Mouse (Mus musculus): ENCODE data around the gene Soat2.

Soat2 gene

DNA sequence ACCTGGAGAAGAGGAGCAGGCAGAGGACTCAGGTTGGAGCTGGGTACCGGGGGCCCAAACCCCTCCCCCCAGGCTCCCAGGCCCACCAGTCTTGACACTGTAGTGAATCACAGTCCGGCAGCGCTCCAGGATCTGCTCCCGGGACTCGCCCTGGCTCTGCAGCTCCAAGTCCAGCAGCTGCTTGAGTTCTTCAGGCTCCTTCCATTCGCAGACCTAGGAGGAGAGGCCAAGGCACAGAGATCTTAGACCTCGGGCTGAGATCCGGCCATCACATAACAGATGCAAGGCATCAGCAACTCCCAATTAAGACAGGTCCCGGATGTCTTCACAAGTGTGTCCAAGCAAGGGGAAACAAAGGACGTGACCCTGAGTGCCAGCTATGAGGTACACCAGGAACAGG is 37.8 kb downstream of the Soat2 start:
- no peak for TF ChIP-seq GATA4 (IDR thresholded peaks at IDR 0.05; ENCODE audit: insufficient replicate concordance, low read length)

DNA sequence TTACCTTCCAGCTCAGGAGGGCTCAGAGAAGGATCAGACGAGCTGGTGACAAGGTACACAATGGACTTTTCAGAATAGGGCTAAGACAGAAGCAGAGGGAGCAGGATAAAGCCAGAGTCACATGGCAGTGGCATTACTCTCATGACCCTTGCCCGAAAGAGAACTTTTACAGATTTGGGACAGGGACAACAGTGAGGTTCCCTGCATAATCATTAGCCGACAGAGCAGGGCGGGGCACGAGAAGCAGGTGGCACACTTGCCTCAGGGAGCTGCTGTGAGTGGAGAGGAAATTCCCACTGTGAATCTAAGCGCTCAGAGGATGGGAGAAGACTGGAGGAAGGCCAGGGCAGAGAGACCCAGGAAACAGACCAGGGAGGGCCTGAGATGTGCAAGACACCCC is 38.6 kb downstream of the Soat2 start:
- TF ChIP-seq GATA4 (IDR thresholded peaks at IDR 0.05; ENCODE audit: insufficient replicate concordance, low read length): no peak

DNA sequence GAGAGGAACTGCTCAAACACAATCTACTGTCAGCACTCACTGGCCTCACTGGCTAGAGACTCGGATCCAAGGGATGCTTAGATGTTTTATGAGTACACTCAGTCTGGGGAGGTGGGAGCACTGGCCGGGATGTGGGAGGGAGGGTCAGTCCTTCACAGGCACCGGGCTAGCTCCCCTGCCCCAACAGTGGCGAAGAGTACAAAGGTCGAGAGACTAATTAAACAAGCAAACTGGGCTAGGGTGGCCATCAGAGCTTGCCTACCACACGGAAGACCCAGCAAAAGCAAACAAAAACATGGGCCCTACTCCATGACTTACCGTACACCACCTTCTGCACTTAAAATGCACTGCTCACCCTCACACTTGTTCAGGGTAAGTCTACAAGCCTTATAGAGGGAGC is 41.4 kb downstream of the Soat2 start:
- no peak for TF ChIP-seq GATA4 (IDR thresholded peaks at IDR 0.05; ENCODE audit: insufficient replicate concordance, low read length)

DNA sequence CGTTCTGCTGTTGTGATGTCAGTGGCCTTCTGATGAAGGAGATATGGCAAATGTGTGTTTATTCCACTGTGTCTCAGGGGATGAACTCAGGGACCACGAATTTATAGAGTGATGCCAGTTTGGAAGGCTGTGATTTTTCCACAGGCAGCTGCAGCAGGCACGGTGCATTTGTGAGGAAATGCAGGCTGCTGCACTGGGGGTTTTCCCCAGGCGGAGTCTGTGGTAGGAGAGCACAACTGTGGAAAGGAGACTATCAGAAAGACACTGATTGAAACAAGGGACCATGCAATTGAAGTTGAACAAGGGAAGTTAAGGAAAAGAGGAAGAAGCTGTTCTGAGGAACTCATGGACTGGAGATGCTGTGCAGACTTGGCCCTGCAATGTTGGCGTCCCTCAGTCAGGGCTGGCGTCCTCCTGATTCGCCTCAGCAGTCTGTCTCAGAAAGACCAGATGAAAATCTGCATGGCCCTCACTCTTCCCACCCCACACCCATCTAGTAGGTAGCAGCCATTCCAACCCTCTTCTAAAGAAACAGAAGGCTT is 42.0 kb downstream of the Soat2 start:
- no peak for TF ChIP-seq GATA4 (IDR thresholded peaks at IDR 0.05; ENCODE audit: insufficient replicate concordance, low read length)

DNA sequence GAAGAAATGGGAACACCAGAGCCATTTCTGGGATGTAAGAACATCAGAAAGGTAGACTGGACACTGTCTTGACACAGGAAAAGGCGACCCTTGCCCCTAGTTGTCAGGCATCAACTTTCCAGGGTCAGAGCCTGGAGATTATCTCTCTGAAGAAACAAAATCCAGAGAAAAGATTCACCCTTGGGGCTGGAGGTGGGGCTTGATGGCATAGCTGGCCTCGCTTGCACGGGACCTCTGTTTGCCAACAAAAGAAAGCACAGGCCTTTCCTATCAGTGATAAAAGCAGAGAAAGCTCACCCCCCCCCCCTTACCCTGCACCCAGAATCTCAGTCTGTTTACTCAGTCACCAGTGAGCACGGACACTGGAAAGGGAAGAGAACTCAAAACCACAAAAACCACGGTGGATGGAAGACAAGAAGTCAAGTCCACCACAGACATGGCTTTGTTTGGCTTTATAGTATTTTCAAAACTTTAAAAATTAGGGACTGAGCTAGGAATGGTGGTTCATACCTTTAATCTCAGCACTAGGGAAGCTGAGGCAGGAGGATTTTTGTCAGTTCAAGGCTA is 42.6 kb downstream of the Soat2 start:
- no peak for TF ChIP-seq GATA4 (IDR thresholded peaks at IDR 0.05; ENCODE audit: insufficient replicate concordance, low read length)

DNA sequence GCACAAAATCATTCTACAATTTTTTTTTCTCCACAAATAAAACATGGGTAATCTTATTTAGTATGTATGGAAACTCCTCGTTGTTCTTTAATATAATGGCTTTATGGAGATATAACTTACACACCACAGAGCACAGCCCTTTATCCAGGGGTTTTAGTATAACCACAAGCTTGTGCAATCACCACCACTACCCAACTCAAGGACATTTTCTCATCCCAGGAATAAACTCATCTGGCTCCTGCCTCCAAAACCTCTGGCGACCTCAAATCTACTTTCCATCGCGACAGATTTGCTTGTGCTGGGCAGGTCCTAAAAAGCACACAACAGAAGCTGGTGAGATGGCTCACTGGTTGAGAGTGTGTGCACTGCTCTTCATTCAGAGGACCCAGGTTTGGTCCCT is 43.3 kb downstream of the Soat2 start:
- TF ChIP-seq GATA4 (IDR thresholded peaks at IDR 0.05; ENCODE audit: insufficient replicate concordance, low read length): no peak

DNA sequence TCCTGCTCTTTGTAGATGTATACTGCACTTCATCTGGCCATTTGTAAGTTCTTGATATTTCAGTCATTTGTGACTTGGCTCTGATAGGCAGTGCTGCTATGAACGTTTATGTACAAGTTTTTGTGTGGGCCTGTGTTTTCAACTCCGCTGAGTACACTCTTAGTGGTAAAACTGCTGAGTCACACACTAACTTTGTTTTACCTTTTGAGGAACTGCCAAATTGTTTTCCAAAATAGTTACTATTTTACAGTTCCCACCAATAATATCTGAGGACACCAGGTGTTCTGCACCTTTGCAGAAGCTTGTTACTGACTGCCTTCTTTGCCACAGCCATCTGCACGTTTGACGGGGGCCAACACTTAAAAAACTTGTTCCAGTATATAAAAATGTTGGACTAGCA is 44.1 kb downstream of the Soat2 start:
- no peak for TF ChIP-seq GATA4 (IDR thresholded peaks at IDR 0.05; ENCODE audit: insufficient replicate concordance, low read length)

DNA sequence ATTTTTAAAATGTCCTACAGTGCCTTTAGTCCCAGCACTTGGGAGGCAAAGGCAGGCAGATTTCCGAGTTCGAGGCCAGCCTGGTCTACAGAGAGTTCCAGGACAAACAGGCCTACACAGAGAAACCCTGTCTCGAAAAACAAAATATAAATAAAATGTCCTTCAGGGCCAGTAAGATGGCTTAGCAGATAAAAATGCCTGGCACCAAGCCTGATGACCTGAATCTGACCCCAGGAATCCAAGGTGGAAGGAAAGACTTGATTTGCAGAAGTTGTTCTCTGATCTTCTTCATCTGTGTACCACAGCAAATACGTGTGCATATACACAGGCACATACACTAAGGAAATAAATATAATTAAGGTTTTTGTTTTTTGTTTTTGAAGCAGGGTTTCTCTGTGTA is 45.0 kb downstream of the Soat2 start:
- no peak for TF ChIP-seq GATA4 (IDR thresholded peaks at IDR 0.05; ENCODE audit: insufficient replicate concordance, low read length)

DNA sequence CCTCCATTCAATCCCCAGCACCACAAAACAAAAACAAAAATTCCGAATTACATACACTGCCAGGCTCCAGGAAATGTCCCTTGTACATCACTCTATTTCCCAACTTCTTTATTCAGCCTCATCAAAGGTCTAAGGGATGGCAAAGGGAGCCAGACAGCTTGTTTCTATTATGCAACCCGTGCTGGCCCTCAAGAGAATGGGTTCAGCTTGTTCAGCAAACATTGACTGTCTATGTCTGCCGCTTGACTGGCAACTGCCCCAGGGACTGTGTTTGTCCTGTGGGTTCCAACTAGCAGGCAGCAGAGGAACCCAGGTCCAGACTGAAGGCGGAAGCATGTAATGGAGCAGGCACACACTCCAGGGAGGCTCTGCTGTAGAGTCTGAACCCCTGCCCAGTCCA is 48.5 kb downstream of the Soat2 start:
- TF ChIP-seq GATA4 (IDR thresholded peaks at IDR 0.05; ENCODE audit: insufficient replicate concordance, low read length): no peak

DNA sequence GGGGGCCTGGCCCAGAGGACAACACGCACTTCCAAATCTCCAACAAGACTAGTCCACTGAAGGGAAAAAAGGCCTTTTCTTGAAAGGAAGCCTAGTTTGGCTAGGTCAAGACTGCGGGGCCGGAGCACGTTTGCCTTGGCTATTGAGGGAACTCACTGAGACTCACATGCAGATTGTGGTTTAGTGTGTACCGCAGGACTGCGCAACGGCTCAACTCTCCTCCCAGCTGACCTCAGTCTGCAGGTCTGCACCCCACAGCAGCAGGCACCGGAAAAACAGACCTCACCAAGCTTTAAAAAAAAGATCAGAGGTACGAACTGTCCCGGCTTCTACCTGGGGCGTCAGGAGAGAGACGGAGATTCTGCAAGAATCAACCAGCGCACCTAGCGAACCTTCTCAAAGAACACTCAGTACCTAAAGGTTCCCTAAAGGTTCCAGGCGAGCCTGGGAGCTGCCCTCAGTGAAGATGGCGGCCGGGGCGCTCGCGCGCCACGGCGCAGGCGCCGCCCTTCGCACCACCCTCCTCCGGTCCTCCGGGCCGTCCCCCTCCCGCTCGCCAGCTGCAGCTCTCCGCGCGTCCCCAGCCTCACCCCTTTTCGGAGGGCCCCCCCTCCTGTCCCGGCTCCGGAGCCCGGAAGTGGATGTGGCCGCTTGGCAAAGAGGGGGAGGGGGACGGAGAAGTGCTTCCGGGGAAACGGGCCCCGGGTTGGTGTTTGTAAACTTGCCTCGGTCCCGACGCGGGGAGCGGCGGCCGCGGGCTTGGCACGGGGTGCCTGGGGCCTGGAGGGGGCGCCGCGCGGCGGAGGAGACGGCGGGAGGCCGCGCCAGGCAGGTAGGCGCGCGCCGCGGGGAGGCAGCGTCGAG is 52.9 kb downstream of the Soat2 start, which contains the start of gene Zfp740:
Zfp740 (plus strand) TSS at position 279 of the 864 bp plus-strand sequence.
- peak; percentile 17; the same call in 1 of the 2 replicates for TF ChIP-seq GATA4 (IDR thresholded peaks at IDR 0.05; ENCODE audit: insufficient replicate concordance, low read length)

DNA sequence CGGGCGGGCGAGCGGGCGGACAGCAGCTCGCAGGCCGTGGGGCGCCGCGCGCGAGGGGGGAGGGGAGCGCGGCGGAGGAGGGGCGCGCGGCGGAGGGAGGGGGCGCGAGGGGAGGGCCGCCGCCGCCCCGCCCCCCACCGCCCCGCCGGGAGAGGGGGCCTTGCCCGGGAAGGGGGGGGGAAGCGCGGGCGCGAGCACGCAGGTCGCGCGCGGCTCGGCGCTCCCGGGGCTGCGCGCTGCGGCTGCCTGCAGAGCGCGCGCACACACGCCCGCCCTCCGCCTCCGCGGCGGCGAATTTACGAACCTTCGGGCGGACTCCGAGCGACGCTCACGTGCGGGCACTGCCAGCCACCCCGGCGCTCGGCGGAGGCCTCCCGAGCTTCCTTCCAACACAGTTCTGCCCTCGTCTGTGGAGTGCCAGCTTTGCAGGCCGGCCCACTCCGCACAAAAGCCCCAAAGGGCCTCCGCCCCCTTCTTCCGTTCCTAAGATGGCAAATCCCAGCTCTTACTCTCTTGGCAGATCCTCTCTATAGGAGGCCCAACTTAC is 53.6 kb downstream of the Soat2 start:
- no peak for TF ChIP-seq GATA4 (IDR thresholded peaks at IDR 0.05; ENCODE audit: insufficient replicate concordance, low read length)

DNA sequence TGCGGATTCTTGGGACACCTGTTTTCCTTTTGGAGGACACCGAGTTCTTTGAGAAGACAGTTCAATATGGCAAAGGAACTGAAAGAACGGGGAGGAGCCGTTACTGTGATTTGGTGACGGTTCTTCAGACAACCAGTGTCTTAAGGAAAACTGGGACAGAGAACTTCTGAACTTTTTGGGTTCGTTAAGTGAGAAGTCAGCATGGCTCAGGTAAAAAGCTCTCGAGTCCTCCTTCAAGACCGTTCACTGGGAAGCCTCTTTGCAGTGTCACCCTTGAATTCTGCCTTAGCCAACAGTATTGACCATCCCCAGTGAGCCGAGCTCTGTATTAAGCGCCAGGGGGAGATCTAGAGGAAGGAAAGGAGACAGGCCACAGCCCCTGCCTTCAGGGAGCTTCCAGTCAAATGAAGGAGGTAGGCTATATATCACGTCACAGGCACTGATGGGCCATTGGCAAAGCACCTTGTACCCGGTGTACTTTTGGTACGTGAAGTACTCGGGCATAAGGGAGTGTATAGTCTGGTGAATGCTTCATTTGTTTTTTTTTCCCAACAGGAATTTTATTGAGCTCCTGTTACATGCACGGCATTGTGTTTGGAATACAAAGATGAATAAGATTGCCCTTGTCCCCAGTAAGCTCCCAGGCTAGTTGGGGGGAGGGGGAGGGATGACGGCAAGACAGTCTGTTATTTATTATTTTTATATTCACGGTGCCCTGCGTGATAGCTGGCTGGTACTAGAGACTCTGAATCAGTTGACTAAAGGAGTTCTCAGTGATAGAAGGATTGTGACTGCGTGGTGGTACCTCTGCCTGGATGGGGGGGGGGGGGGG is 54.6 kb downstream of the Soat2 start, which contains the start of gene Csad:
Csad (minus strand) TSS at position 51 of the 832 bp plus-strand sequence.
- no peak for TF ChIP-seq GATA4 (IDR thresholded peaks at IDR 0.05; ENCODE audit: insufficient replicate concordance, low read length)

DNA sequence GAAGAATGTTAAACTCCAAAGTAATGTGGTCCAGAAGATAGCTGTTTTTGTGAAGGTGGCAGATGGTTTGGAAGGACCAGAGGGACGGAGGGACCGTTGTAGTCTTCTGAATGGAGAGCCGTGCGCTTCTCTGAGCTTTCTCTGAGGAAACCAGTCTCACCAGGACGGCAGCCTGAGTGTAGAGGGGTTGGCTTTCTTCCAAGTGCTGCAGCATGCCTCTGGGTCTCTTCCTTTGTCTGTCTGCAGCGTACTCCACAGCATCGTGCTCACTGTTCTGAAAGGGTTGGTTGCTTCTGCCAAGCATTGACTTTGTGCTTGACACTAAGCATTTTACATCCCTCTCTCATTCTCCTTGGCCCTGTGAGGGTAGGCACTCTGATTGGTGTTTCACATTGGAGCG is 55.5 kb downstream of the Soat2 start:
- TF ChIP-seq GATA4 (IDR thresholded peaks at IDR 0.05; ENCODE audit: insufficient replicate concordance, low read length): no peak

DNA sequence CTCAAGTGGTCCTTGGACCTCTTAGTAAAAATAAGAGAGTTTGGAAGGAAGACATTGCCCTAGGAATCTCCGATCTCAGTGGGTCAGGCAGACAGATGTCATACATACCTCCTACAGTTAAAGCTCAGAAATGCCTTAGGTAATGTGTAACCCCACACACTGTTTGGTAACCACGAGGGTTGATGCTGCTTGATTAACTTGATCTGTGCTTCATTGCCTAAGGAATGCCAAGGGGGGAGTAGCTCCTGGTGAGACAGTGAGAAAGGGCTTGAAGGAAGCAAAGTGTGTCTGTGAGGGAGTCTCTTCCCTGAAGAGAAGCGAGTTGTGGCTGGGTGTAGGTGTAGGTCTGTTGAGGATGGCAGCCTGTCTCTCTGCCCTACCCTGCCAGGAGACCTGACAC is 57.0 kb downstream of the Soat2 start:
- no peak for TF ChIP-seq GATA4 (IDR thresholded peaks at IDR 0.05; ENCODE audit: insufficient replicate concordance, low read length)

DNA sequence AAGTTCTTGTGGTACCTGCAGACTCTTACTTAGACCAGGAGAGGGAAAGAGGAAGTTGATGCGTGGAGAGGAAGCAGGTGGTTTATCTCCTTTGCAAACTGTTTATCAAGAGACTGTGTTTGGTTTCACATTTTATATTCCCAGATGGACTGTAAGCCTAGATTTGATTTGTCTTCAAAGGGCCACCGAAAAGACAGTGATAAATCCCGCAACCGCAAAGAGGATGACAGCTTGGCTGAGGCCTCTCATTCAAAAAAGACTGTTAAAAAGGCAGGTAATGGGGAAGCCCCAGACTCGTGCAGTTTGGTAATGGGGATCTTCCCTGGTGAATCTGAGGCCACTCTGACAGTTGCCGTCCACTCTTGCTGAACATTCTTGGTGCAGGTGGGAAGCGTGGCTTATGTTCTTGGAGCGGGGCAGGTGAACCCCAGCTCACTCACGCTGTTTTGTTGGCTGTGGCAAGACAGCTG is 57.8 kb downstream of the Soat2 start:
- no peak for TF ChIP-seq GATA4 (IDR thresholded peaks at IDR 0.05; ENCODE audit: insufficient replicate concordance, low read length)
